Mouse (Mus musculus): ENCODE data around the gene Hyls1.
A peak's percentile ranks its signal among the peaks of the same experiment; 100 is the strongest.

The Hyls1 gene

GRCm38 (mm10) chr9:35544666-35545065, 25.5 kb downstream of the Hyls1 start:
- DNase-seq (ENCODE audit: low spot score in 2 of 2) = no peak

GRCm38 (mm10) chr9:35543099-35543860, 26.9 kb downstream of the Hyls1 start:
- DNase-seq (ENCODE audit: low spot score in 2 of 2) = no peak

- DNase-seq (ENCODE audit: low spot score in 2 of 2) = no peak
Measured at GRCm38 (mm10) chr9:35541941-35542340, 28.3 kb downstream of the Hyls1 start.

- DNase-seq (ENCODE audit: low spot score in 2 of 2) = peak; percentile 55 to 88
Measured at GRCm38 (mm10) chr9:35541488-35541887, 28.7 kb downstream of the Hyls1 start.

GRCm38 (mm10) chr9:35541024-35541423, 29.2 kb downstream of the Hyls1 start:
- no peak for DNase-seq (ENCODE audit: low spot score in 2 of 2)

- DNase-seq (ENCODE audit: low spot score in 2 of 2) = no peak
Measured at GRCm38 (mm10) chr9:35539001-35539750, 31.0 kb downstream of the Hyls1 start.

GRCm38 (mm10) chr9:35535876-35536275, 34.3 kb downstream of the Hyls1 start:
- DNase-seq (ENCODE audit: low spot score in 2 of 2) = no peak

GRCm38 (mm10) chr9:35535110-35535509, 35.1 kb downstream of the Hyls1 start:
- DNase-seq (ENCODE audit: low spot score in 2 of 2) = peak; percentile 15 to 43

GRCm38 (mm10) chr9:35533266-35533665, 36.9 kb downstream of the Hyls1 start:
- DNase-seq (ENCODE audit: low spot score in 2 of 2) = no peak

- DNase-seq (ENCODE audit: low spot score in 2 of 2) = no peak
Measured at GRCm38 (mm10) chr9:35529796-35530195, 40.4 kb downstream of the Hyls1 start.

GRCm38 (mm10) chr9:35529141-35529540, 41.1 kb downstream of the Hyls1 start:
- DNase-seq (ENCODE audit: low spot score in 2 of 2) = no peak

- peak; percentile 23 to 66 for DNase-seq (ENCODE audit: low spot score in 2 of 2)
Measured at GRCm38 (mm10) chr9:35523941-35524411, 46.2 kb downstream of the Hyls1 start.

- DNase-seq (ENCODE audit: low spot score in 2 of 2) = no peak
Measured at GRCm38 (mm10) chr9:35523541-35523940, 46.7 kb downstream of the Hyls1 start.

GRCm38 (mm10) chr9:35522821-35523515, 47.2 kb downstream of the Hyls1 start:
- DNase-seq (ENCODE audit: low spot score in 2 of 2) = no peak

GRCm38 (mm10) chr9:35522241-35522640, 48.0 kb downstream of the Hyls1 start:
- no peak for DNase-seq (ENCODE audit: low spot score in 2 of 2)

- DNase-seq (ENCODE audit: low spot score in 2 of 2) = no peak
Measured at GRCm38 (mm10) chr9:35520631-35521348, 49.4 kb downstream of the Hyls1 start.

- no peak for DNase-seq (ENCODE audit: low spot score in 2 of 2)
Measured at GRCm38 (mm10) chr9:35518169-35518568, 52.0 kb downstream of the Hyls1 start, which contains the start of gene Gm1113. Gene Gm1113 (minus strand): TSS chr9:35518269.

- DNase-seq (ENCODE audit: low spot score in 2 of 2) = no peak
Measured at GRCm38 (mm10) chr9:35516711-35517110, 53.5 kb downstream of the Hyls1 start.

- DNase-seq (ENCODE audit: low spot score in 2 of 2) = no peak
Measured at GRCm38 (mm10) chr9:35516182-35516581, 54.0 kb downstream of the Hyls1 start.

GRCm38 (mm10) chr9:35513900-35514299, 56.3 kb downstream of the Hyls1 start:
- DNase-seq (ENCODE audit: low spot score in 2 of 2) = no peak
